Mouse (Mus musculus) erythroid progenitor cell, adult 5-6 weeks (primary cell): Measurements from ENCODE around the gene Cks1b. TPM values are rescaled to one million over a fixed set of nuclear protein-coding genes. Genes with fewer than 3 reads are reported as not detected.

ENCODE experiments used
- ATAC-seq: replicated peaks from 2 replicates; pipeline ENCODE4 v1.8.0; 2016; ENCODE audit warnings: moderate number of reproducible peaks, mild to moderate bottlenecking, moderate TSS enrichment, inconsistent platforms; ENCODE audit not compliant: poor library complexity, low FRiP score, severe bottlenecking
- total RNA-seq, 2 experiments: library from RNA; stranded (forward) in 1 of 2; stranded (reverse) in 1 of 2; fragments of 150-400 nt in 1 of 2; fragments of 186-747, 209-891 nt in 1 of 2; gene quantifications; 2 replicates each; pipeline versions ENCODE4 v1.2.3 to v1.2.4; 2015 to 2017; ENCODE audit warnings: low replicate concordance in 2 of 2

Cks1b gene
- total RNA-seq, 2 experiments from 2014 or later: 102 to 245 TPM

- no peak for ATAC-seq
Measured at GRCm38 (mm10) chr3:89408448-89408847, 9.7 kb downstream of the Cks1b start.

- no peak for ATAC-seq
Measured at GRCm38 (mm10) chr3:89406887-89407286, 11.3 kb downstream of the Cks1b start.

- ATAC-seq: no peak
Measured at GRCm38 (mm10) chr3:89402693-89403092, 15.5 kb downstream of the Cks1b start, which contains the start of gene Lenep. TSS of gene Lenep (minus strand) at chr3:89402793.

- ATAC-seq: no peak
Measured at GRCm38 (mm10) chr3:89401329-89401728, 16.9 kb downstream of the Cks1b start.

GRCm38 (mm10) chr3:89396654-89397005 is 21.6 kb downstream of the Cks1b start:
- no peak for ATAC-seq

- no peak for ATAC-seq
Measured at GRCm38 (mm10) chr3:89395806-89396653, 22.2 kb downstream of the Cks1b start.

- no peak for ATAC-seq
Measured at GRCm38 (mm10) chr3:89395419-89395805, 22.8 kb downstream of the Cks1b start.

GRCm38 (mm10) chr3:89394894-89395256 is 23.3 kb downstream of the Cks1b start:
- peak; percentile 53 for ATAC-seq

GRCm38 (mm10) chr3:89394006-89394893 is 23.9 kb downstream of the Cks1b start, which contains the start of gene Zbtb7b:
TSS of gene Zbtb7b (minus strand) at chr3:89394776.
- ATAC-seq: peak; percentile 63

GRCm38 (mm10) chr3:89393605-89394004 is 24.6 kb downstream of the Cks1b start:
- ATAC-seq: peak; percentile 89

- no peak for ATAC-seq
Measured at GRCm38 (mm10) chr3:89392871-89393311, 25.3 kb downstream of the Cks1b start.

GRCm38 (mm10) chr3:89391663-89392511 is 26.3 kb downstream of the Cks1b start:
- no peak for ATAC-seq

GRCm38 (mm10) chr3:89390699-89391662 is 27.2 kb downstream of the Cks1b start:
- ATAC-seq: no peak

- ATAC-seq: no peak
Measured at GRCm38 (mm10) chr3:89390111-89390515, 28.1 kb downstream of the Cks1b start.

GRCm38 (mm10) chr3:89388901-89389740 is 29.1 kb downstream of the Cks1b start:
- no peak for ATAC-seq

GRCm38 (mm10) chr3:89388134-89388881 is 29.9 kb downstream of the Cks1b start:
- ATAC-seq: no peak

- no peak for ATAC-seq
Measured at GRCm38 (mm10) chr3:89387632-89388031, 30.6 kb downstream of the Cks1b start.
